Mouse (Mus musculus) cerebellum, adult 2 months (tissue): ENCODE data around the gene Dgke.

Source experiments
- CTCF ChIP-seq: fragments of 200-500 bp; IDR thresholded peaks from 2 replicates; pipeline ENCODE4 v1.5.1; 2011; ENCODE audit warnings: low read depth, mild to moderate bottlenecking, control low read depth, low read length, moderate library complexity, borderline replicate concordance; ENCODE audit not compliant: insufficient read depth
- POLR2A ChIP-seq: fragments of 200-500 bp; IDR thresholded peaks from 2 replicates; pipeline ENCODE4 v1.6.1; 2011; ENCODE audit warnings: low read length, control low read depth, borderline replicate concordance; ENCODE audit not compliant: insufficient read depth

DNA sequence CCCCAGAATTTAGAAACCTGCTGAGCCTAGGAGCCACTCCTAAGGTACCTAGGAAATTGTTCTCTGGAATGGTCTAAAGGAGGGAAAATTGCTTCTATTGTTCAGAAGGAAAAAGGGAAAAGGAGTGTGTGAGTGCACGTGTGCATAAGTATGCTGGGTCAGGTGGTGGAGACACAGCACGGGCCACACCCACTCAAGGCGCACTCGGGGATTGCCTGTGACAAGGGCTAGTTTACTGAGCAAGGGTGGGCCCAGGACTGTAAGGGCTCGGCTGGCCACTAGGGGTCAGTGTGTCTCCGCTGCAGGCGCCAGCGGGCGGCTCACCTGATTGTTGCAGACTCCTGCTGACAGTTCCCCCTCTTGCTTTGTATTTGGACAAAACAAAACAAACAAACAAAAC is 33.8 kb upstream of the Dgke start:
- TF ChIP-seq CTCF, result peak; percentile 95
- TF ChIP-seq POLR2A, result no peak
